Mouse (Mus musculus) Patski (cell line): ENCODE results near the gene Ccdc88c. TPM values are rescaled to one million over a fixed set of nuclear protein-coding genes. Genes with fewer than 3 reads are reported as not detected.

Experiments used
- ATAC-seq: fragments of 100-300 bp; one replicate; pipeline ENCODE4 v1.8.0; 2021
- CTCF ChIA-PET: fragments of 350-600 bp; sonication (Branson Sonifier 250); formaldehyde crosslinking; loops from one replicate; lab custom pipeline; 2022; ENCODE audit warnings: inconsistent platforms; lab: Charles Lee
- POLR2A ChIA-PET: fragments of 350-600 bp; sonication (Branson Sonifier 250); formaldehyde crosslinking; loops from one replicate; lab custom pipeline; 2022; ENCODE audit warnings: antibody characterized with exemption, inconsistent platforms; lab: Charles Lee
- DNase-seq: peaks from one replicate; pipeline ENCODE4 v3.0.0-alpha.2; 2011; ENCODE audit warnings: low read depth, low spot score
- H3K27me3 ChIP-seq: fragments of 371-371 bp; one replicate; pipeline ENCODE4 v1.5.1; 2021
- CTCF ChIP-seq: fragments of 100-300 bp; IDR thresholded peaks from one replicate; pipeline ENCODE4 v1.5.1; 2021
- in situ Hi-C: fragments of 300-500 bp; cut with MboI; formaldehyde crosslinking; loops from 3 replicates; pipeline ENCODE4 v1.11.1; 2018; ENCODE audit warnings: low pct_unique_long_range_greater_than_20kb, mixed read lengths
- polyA plus RNA-seq: library from polyadenylated mRNA; unstranded; gene quantifications from one replicate; pipeline ENCODE4 v1.2.3, GENCODE M21; 2021

Gene Ccdc88c
- polyA plus RNA-seq, 1 experiment from 2014 or later, result 9.8 TPM

DNA sequence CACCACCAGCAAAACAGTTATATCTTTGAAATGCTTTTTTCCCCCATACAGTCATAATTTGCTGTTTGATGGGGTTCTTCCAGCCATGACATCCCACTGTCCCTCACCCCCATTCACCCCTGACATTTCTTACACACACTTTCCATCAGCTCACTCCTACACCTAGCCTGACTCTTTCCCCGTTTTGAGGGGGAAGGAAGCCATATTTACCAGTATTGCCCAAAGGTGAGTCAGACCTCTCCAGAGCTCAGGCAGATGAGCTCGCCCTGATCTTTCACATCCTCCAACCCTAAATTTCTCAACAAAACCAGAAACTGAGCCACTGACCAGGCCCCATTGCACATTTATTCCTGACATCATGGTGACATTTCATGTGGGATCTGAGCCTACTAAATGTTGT, 157.0 kb downstream of the Ccdc88c start:
- ChIA-PET CTCF (no interaction called here), POLR2A (no interaction called here)
- no peak for TF ChIP-seq CTCF
- in situ Hi-C loops, result no loop called here
- DNase-seq (no peak), ATAC-seq (no peak)
- no peaks in the 10 kb centered on the region for H3K27me3 ChIP-seq

DNA sequence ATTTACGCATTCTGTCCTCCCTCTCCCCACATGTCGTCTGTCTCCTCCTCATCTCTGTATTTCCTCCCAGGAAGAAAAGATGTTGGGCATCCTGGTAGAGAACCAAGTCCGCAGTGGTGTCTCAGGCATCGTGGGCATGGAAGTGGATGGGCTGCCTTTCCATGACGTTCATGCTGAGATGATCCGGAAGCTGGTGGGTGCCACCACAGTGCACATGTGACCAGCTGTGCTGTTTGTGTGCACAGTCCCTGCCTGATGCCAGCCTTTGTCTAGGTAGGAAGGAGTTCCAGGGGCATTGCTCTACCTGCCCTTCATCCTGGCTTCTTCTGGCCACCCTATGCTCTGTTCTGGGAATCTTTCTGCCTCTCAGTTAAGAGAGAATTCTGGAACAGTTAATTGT, 157.6 kb downstream of the Ccdc88c start:
- ChIA-PET CTCF (no interaction called here), POLR2A (no interaction called here)
- ATAC-seq (no peak), DNase-seq (no peak)
- no peak for TF ChIP-seq CTCF
- no peaks in the 10 kb centered on the region for H3K27me3 ChIP-seq
- in situ Hi-C loops, result no loop called here

DNA sequence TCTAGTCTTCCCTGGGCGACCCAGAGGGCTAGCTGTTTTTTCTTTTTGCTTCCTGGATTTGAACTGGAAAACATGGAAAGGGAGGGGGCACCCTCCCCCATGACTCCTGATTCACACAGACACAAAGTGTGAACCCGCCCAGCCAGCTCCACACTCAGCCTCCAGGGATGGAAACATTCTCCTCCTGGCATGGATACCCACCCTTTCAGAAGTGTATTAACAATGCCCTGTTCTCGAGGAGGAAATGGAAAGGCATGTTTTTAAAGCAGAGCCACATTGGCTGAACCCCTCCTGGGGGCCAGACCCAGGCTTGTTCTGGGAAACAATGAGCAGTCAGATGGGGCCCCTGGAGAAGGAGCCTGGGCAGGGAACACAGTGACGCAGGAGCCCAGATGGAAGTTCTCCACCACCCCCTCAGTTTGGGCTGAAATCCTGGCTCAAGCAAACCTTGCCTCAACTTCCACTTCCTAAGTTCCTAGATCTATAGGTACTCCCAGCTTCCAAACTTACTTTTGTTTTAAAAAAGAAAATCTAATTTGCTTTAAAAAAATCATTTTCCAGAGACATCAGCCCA, 160.7 kb downstream of the Ccdc88c start:
- ChIA-PET POLR2A (no interaction called here), CTCF (interaction anchor here (1.3 to 2.1 kb wide), 2 partner anchors 9 to 14 kb away, joined by 3 to 6 read pairs; no protein-coding TSS in a partner anchor)
- ATAC-seq, result no peak

DNA sequence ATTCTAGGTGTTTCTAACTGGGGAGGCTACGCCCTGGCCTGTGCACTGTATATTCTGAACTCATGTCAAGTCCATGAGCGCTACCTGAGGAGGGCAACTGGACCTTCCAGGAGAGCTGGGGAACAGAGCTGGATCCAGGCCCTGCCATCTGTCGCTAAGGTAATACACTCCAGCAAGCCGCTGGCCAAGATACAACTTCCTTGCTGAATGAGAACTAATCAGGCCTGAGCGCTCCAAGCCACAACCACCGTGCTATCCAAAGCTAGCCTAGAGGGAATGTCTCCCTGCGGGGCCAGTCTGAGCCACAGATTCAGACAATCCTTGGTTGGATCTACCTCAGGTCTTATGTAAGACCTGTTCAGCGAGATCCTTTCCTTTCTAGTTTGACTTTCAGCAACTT, 161.8 kb downstream of the Ccdc88c start:
- ATAC-seq (no peak), DNase-seq (no peak)
- ChIA-PET POLR2A (no interaction called here), CTCF (interaction anchor here (2.1 kb wide), 1 partner anchor 13 kb away, joined by 6 read pairs; no protein-coding TSS in a partner anchor)
- TF ChIP-seq CTCF, result no peak
- H3K27me3 ChIP-seq, result no peaks in the 10 kb centered on the region
- in situ Hi-C loops, result no loop called here

More for the DNA sequence above, 160.7 kb downstream of the Ccdc88c start:
- in situ Hi-C loops, result no loop called here
- TF ChIP-seq CTCF, result no peak
- no peak for DNase-seq
- no peaks in the 10 kb centered on the region for H3K27me3 ChIP-seq

DNA sequence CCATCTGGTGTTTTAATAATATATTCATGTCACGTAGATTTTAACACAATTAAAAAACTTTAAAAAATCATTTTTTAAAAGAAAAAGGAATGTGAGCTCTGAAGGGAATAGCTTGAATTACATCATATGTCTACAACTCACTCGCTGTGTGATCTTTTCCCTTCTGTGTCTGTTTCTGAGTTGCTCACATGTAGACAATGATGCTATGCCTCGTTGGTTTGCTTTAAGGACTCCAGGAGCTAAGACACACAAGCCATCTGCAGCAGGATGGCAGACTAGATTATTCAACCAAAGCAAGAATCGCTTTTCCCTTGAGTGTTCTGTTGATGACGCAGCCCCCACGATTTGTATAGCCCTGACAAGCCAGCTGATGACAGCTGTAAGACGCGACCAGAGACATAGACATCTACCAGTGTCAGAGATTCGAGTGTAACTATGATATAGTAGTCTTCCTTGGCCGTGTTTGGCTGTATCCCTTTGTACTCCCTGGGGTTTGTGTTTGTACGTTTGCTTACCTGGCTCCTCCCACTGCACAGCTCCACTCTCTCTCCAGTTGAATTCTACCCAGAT, 163.3 kb downstream of the Ccdc88c start:
- ChIA-PET POLR2A (no interaction called here), CTCF (interaction anchor here (1.5 kb wide), 1 partner anchor 287 kb away, joined by 3 read pairs; no protein-coding TSS in a partner anchor)
- no peak for ATAC-seq
- no peak for TF ChIP-seq CTCF
- in situ Hi-C loops, result no loop called here
- H3K27me3 ChIP-seq, result no peaks in the 10 kb centered on the region
- no peak for DNase-seq

DNA sequence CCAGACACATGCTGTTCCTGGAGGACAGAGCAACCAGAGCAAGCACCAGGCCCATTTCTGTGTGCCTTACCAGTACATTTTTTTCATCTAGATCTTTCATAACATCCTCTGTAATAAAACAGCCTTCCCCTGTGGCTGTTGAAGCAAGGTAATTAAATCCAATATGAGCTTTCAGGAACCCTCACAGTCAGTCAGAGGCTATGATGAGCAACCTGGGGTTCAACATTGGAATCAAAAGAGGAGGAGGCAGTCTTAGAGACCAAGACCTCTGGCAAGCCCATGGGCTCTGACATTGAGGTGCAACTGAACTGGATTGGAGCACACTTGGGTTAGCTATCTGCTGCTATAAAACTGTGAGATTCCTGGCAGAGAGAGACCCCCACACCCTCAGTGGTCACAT, 163.8 kb downstream of the Ccdc88c start:
- no peak for ATAC-seq

DNA sequence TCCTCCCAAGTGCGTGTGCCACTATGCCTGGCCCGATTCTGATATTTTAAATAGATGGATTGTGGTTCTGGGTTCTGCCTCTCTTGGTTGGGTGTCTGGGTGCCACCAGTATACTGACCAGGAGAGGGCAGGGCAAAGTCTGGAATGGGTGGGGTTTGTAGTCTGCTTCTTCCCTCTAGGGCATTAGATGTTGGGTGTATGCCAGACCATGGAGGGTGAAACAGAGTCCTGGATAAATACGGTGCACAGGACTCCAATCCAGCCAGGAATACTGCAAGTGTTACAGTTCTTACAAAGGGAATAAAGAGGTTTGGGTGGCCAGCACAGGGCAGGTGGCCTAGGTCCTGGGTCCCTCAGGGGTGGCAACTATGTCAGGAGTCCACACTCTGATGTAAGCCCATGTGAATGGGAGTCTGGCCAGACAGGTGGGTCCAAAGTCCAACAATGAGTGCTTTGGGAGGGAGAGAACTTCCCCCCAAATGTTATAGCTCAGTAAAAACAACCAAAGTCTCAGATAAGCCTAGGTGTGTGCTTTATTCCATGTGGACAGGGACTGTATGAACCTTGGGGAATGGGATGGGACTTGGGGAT, 165.9 kb downstream of the Ccdc88c start:
- TF ChIP-seq CTCF, result no peak
- no peak for DNase-seq
- in situ Hi-C loops, result no loop called here
- ChIA-PET POLR2A (no interaction called here), CTCF (no interaction called here)
- H3K27me3 ChIP-seq, result no peaks in the 10 kb centered on the region
- no peak for ATAC-seq

More for the DNA sequence above, 163.8 kb downstream of the Ccdc88c start:
- no peak for DNase-seq
- CTCF ChIA-PET, result interaction anchor here (1.5 kb wide), 1 partner anchor 287 kb away, joined by 3 read pairs; no protein-coding TSS in a partner anchor
- H3K27me3 ChIP-seq, result no peaks in the 10 kb centered on the region
- POLR2A ChIA-PET, result no interaction called here
- in situ Hi-C loops, result no loop called here
- no peak for TF ChIP-seq CTCF

DNA sequence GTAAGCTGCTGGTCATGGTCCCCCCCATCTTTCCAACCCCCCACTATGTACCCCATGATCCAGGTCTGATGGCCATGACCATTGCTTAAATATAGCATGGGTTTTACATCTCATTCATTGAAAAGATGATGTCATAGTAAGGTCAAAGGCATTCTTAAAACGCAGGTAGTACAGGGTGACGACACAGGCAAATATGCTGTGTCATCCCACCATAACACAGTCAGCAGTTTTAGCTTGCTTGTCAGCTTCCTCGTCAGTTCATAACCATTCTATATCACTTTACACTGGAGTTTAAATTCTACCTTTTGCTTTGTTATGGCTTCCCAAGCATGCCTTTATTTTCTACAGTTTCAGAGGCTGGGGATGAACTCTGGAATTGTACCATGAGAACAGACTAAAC, 166.6 kb downstream of the Ccdc88c start:
- H3K27me3 ChIP-seq, result no peaks in the 10 kb centered on the region
- ChIA-PET POLR2A (no interaction called here), CTCF (interaction anchor here (0.7 kb wide), 1 partner anchor 14 kb away, joined by 3 read pairs; no protein-coding TSS in a partner anchor)
- no peak for ATAC-seq
- in situ Hi-C loops, result no loop called here
- no peak for DNase-seq
- TF ChIP-seq CTCF, result no peak

Other genes starting within 250 kb of the Ccdc88c start
- gene Dglucy, start 250.0 kb downstream of the Ccdc88c start, polyA plus RNA-seq, result 17.9 TPM
- 0.08 TPM for gene Gpr68, start 120.9 kb downstream of the Ccdc88c start, polyA plus RNA-seq
- gene Ppp4r3a, start 54.6 kb upstream of the Ccdc88c start, polyA plus RNA-seq, result 54.0 TPM